Mouse (Mus musculus): ENCODE measurements around the gene B4galt4. TPM values are rescaled to one million over a fixed set of nuclear protein-coding genes. Genes with fewer than 3 reads are reported as not detected.

B4galt4 gene
- polyA plus RNA-seq, 1 experiment, result 18.0 TPM

- no peaks in the 10 kb centered on the region for H3K4me1 ChIP-seq (ENCODE audit: control insufficient read depth, insufficient read depth, low read length)
- no peak overlapping the region for H3K27ac ChIP-seq (ENCODE audit: insufficient read depth, low read length)
- H3K27me3 ChIP-seq (ENCODE audit: control insufficient read depth, insufficient read depth, low read length), result no peaks in the 10 kb centered on the region
- H3K4me3 ChIP-seq (replicated peaks; ENCODE audit: insufficient read depth, low read depth, low read length), result no peak overlapping the region
- DNase-seq, result no peak
- TF ChIP-seq CTCF (IDR thresholded peaks at IDR 0.05; ENCODE audit: borderline replicate concordance, insufficient read depth, low read depth, low read length), result no peak
- TF ChIP-seq POLR2A (IDR thresholded peaks at IDR 0.05; ENCODE audit: borderline replicate concordance, insufficient read depth, low read length), result no peak
- WGBS, result 78% methylated on average over 8 of the region's 8 CpGs
Observed at GRCm38 (mm10) chr16:38762401-38762800, 20.3 kb downstream of the B4galt4 start.

GRCm38 (mm10) chr16:38763508-38763907, 21.4 kb downstream of the B4galt4 start:
- no peak for DNase-seq
- no peak overlapping the region for H3K27ac ChIP-seq (ENCODE audit: insufficient read depth, low read length)
- H3K27me3 ChIP-seq (ENCODE audit: control insufficient read depth, insufficient read depth, low read length), result no peaks in the 10 kb centered on the region
- TF ChIP-seq CTCF (IDR thresholded peaks at IDR 0.05; ENCODE audit: borderline replicate concordance, insufficient read depth, low read depth, low read length) (no peak), POLR2A (IDR thresholded peaks at IDR 0.05; ENCODE audit: borderline replicate concordance, insufficient read depth, low read length) (no peak)
- no peaks in the 10 kb centered on the region for H3K4me1 ChIP-seq (ENCODE audit: control insufficient read depth, insufficient read depth, low read length)
- H3K4me3 ChIP-seq (replicated peaks; ENCODE audit: insufficient read depth, low read depth, low read length), result no peak overlapping the region
- 87% methylated on average over 4 of the region's 4 CpGs for WGBS

- TF ChIP-seq CTCF (IDR thresholded peaks at IDR 0.05; ENCODE audit: borderline replicate concordance, insufficient read depth, low read depth, low read length) (no peak), POLR2A (IDR thresholded peaks at IDR 0.05; ENCODE audit: borderline replicate concordance, insufficient read depth, low read length) (no peak)
- WGBS, result 67% methylated on average over 3 of the region's 3 CpGs
- H3K4me3 ChIP-seq (replicated peaks; ENCODE audit: insufficient read depth, low read depth, low read length), result no peak overlapping the region
- no peak overlapping the region for H3K27ac ChIP-seq (ENCODE audit: insufficient read depth, low read length)
- no peaks in the 10 kb centered on the region for H3K4me1 ChIP-seq (ENCODE audit: control insufficient read depth, insufficient read depth, low read length)
- no peak for DNase-seq
- H3K27me3 ChIP-seq (ENCODE audit: control insufficient read depth, insufficient read depth, low read length), result no peaks in the 10 kb centered on the region
Observed at GRCm38 (mm10) chr16:38766671-38767070, 24.6 kb downstream of the B4galt4 start.

- H3K4me1 ChIP-seq (ENCODE audit: control insufficient read depth, insufficient read depth, low read length), result no peaks in the 10 kb centered on the region
- H3K27ac ChIP-seq (ENCODE audit: insufficient read depth, low read length), result no peak overlapping the region
- no peaks in the 10 kb centered on the region for H3K27me3 ChIP-seq (ENCODE audit: control insufficient read depth, insufficient read depth, low read length)
- no peak for DNase-seq
- 36% methylated on average over 8 of the region's 8 CpGs for WGBS
- no peak overlapping the region for H3K4me3 ChIP-seq (replicated peaks; ENCODE audit: insufficient read depth, low read depth, low read length)
- no peak for TF ChIP-seq CTCF (IDR thresholded peaks at IDR 0.05; ENCODE audit: borderline replicate concordance, insufficient read depth, low read depth, low read length)
- no peak for TF ChIP-seq POLR2A (IDR thresholded peaks at IDR 0.05; ENCODE audit: borderline replicate concordance, insufficient read depth, low read length)
Observed at GRCm38 (mm10) chr16:38767761-38768160, 25.7 kb downstream of the B4galt4 start.

- WGBS, result 32% methylated on average over 8 of the region's 8 CpGs
- DNase-seq, result no peak
- no peaks in the 10 kb centered on the region for H3K27me3 ChIP-seq (ENCODE audit: control insufficient read depth, insufficient read depth, low read length)
- no peak overlapping the region for H3K4me3 ChIP-seq (replicated peaks; ENCODE audit: insufficient read depth, low read depth, low read length)
- no peak for TF ChIP-seq CTCF (IDR thresholded peaks at IDR 0.05; ENCODE audit: borderline replicate concordance, insufficient read depth, low read depth, low read length)
- no peak for TF ChIP-seq POLR2A (IDR thresholded peaks at IDR 0.05; ENCODE audit: borderline replicate concordance, insufficient read depth, low read length)
- no peaks in the 10 kb centered on the region for H3K4me1 ChIP-seq (ENCODE audit: control insufficient read depth, insufficient read depth, low read length)
- H3K27ac ChIP-seq (ENCODE audit: insufficient read depth, low read length), result no peak overlapping the region
Observed at GRCm38 (mm10) chr16:38768386-38768785, 26.3 kb downstream of the B4galt4 start.

GRCm38 (mm10) chr16:38769529-38769928, 27.5 kb downstream of the B4galt4 start:
- Histone ChIP-seq H3K4me1 (ENCODE audit: control insufficient read depth, insufficient read depth, low read length) (no peaks in the 10 kb centered on the region), H3K4me3 (replicated peaks; ENCODE audit: insufficient read depth, low read depth, low read length) (no peak overlapping the region), H3K27me3 (ENCODE audit: control insufficient read depth, insufficient read depth, low read length) (no peaks in the 10 kb centered on the region), H3K27ac (ENCODE audit: insufficient read depth, low read length) (no peak overlapping the region)
- DNase-seq, result no peak
- TF ChIP-seq CTCF (IDR thresholded peaks at IDR 0.05; ENCODE audit: borderline replicate concordance, insufficient read depth, low read depth, low read length), result no peak
- TF ChIP-seq POLR2A (IDR thresholded peaks at IDR 0.05; ENCODE audit: borderline replicate concordance, insufficient read depth, low read length), result no peak
- WGBS, result 90% methylated on average over 9 of the region's 9 CpGs

- no peak overlapping the region for H3K4me3 ChIP-seq (replicated peaks; ENCODE audit: insufficient read depth, low read depth, low read length)
- 95% methylated on average over 6 of the region's 6 CpGs for WGBS
- H3K4me1 ChIP-seq (ENCODE audit: control insufficient read depth, insufficient read depth, low read length), result no peaks in the 10 kb centered on the region
- TF ChIP-seq CTCF (IDR thresholded peaks at IDR 0.05; ENCODE audit: borderline replicate concordance, insufficient read depth, low read depth, low read length) (no peak), POLR2A (IDR thresholded peaks at IDR 0.05; ENCODE audit: borderline replicate concordance, insufficient read depth, low read length) (no peak)
- no peak overlapping the region for H3K27ac ChIP-seq (ENCODE audit: insufficient read depth, low read length)
- DNase-seq, result no peak
- no peaks in the 10 kb centered on the region for H3K27me3 ChIP-seq (ENCODE audit: control insufficient read depth, insufficient read depth, low read length)
Observed at GRCm38 (mm10) chr16:38771145-38771544, 29.1 kb downstream of the B4galt4 start.

GRCm38 (mm10) chr16:38772906-38773496, 30.9 kb downstream of the B4galt4 start:
- H3K27ac ChIP-seq (ENCODE audit: insufficient read depth, low read length), result no peak overlapping the region
- TF ChIP-seq POLR2A (IDR thresholded peaks at IDR 0.05; ENCODE audit: borderline replicate concordance, insufficient read depth, low read length) (no peak), CTCF (IDR thresholded peaks at IDR 0.05; ENCODE audit: borderline replicate concordance, insufficient read depth, low read depth, low read length) (no peak)
- H3K4me1 ChIP-seq (ENCODE audit: control insufficient read depth, insufficient read depth, low read length), result no peaks in the 10 kb centered on the region
- no peaks in the 10 kb centered on the region for H3K27me3 ChIP-seq (ENCODE audit: control insufficient read depth, insufficient read depth, low read length)
- WGBS, result 67% methylated on average over 12 of the region's 12 CpGs
- no peak for DNase-seq
- no peak overlapping the region for H3K4me3 ChIP-seq (replicated peaks; ENCODE audit: insufficient read depth, low read depth, low read length)

Measured in cerebellum, adult 2 months (tissue).